Mouse (Mus musculus) megakaryocyte, embryonic 14.5 days (primary cell): ENCODE results near the gene D630039A03Rik.

ENCODE experiments used
- FLI1 ChIP-seq: IDR thresholded peaks from 2 replicates; pipeline ENCODE4 v1.6.1; 2012; ENCODE audit warnings: low read length, inconsistent platforms, mixed read lengths
- GATA1 ChIP-seq: IDR thresholded peaks from 3 replicates; pipeline ENCODE4 v1.6.1; 2012; ENCODE audit warnings: mixed read lengths, low read length, inconsistent platforms, borderline replicate concordance

DNA sequence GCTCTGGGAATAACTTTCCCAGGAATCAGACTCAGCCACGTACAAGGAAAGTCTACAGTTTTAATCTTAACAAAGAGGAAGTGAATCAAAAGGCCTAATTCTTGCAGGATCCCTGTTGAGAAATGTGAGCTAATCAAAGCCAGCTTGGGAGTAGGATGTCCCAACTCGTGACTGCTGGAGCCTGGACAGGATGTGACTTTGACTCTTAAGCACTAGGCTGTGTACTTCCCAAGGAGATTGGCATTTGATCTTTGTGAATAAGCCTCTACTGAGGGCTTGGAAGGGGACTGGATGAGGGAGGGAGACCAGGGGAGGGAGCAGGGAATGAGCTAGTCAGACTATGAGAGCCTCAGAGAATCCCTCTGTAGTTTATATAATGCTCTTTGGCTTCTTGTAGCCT is 50.0 kb downstream of the D630039A03Rik start:
- TF ChIP-seq FLI1 (no peak), GATA1 (no peak)
